In the genomic region with DNA sequence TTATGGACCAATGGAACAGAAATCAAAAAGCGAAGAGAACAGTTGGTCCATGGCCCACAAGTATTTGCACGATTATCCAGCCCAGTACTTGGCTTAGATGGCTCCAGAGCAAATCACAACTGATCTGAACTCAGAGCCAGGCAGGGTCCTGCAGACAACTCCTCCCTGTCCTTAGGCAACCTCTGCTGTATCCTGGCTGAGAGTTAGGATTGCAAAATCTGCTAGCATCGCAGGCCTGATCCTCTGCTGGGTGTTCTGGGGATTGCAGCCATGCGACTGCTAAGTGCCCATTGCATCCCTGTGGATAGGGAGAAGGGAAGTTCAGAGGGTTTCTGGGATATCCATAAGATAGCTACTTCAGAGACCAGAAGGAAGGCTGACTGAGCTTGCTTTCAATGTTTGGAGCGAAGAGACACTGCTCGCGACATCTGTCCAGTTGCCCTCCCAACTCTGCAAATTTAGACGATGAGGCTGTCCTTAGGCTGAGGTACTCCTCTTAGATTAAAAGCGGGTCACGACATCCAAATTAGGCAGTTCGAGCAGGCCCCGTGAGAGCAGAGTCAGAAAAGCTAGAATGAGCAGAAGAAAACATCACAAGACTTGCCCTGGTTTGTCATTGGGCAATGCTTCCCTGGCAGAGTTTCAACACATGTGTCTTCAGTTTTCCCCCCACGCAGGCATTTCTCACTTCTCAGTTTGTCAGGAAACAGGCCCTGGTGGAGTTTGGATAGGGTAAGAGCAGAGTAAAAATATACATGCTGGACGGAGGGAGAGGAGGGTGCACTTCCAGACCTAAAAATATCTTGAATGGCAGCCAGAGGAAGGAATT, we compare ENCODE assay signal across 9 mouse cellular contexts. TPM values are rescaled to one million over a fixed set of nuclear protein-coding genes. Genes with fewer than 3 reads are reported as not detected.
A peak's percentile ranks its signal among the peaks of the same experiment; 100 is the strongest.
DNase-seq lines count a peak whose midpoint lies in the region; ATAC-seq and TF ChIP-seq lines count a peak whose summit lies in the region.
"Had no signal": no experiment of that assay in that cellular context is flagged by ENCODE, and none has a peak within 500 bp of the region (broad histone marks: within the 10 kb centered on the region; RNA-seq: fewer than 3 reads in every experiment).

No protein-coding gene starts in this region.

- peak; percentile 90 for ATAC-seq in lung, embryonic 15.5 days (ENCODE audit: borderline replicate concordance, extremely low read depth, low FRiP score, low TSS enrichment)
- ATAC-seq in erythroid progenitor cell, adult 5-6 weeks (replicated peaks; ENCODE audit: low FRiP score, poor library complexity, severe bottlenecking) = no peak

- no peaks in the 10 kb centered on the region for H3K9me3 ChIP-seq in lung, embryonic 15.5 days

- no peak overlapping the region for H3K4me3 ChIP-seq in cortical plate, adult 2 months (ENCODE audit: insufficient read depth, low read length)
- H3K4me3 ChIP-seq in lung, embryonic 15.5 days = no peak overlapping the region
- H3K4me3 ChIP-seq: erythroblast, embryonic 14.5 days had no signal

- H3K4me1 ChIP-seq in cortical plate, adult 2 months (ENCODE audit: control insufficient read depth, insufficient read depth, low read length) = peaks cover 12% of the 10 kb centered on the region
- peaks cover 39% of the 10 kb centered on the region for H3K4me1 ChIP-seq in lung, embryonic 15.5 days

- H3K9ac ChIP-seq in lung, embryonic 15.5 days = no peak overlapping the region

- peak; percentile 10 to 41 for DNase-seq in spleen, postnatal 36 days (ENCODE audit: low spot score in 2 of 2)
- DNase-seq in spleen, postnatal 14 days (ENCODE audit: low spot score in 2 of 2) = no peak
- DNase-seq in heart, adult 9 months (ENCODE audit: low spot score in 2 of 2) = peak; percentile 89 to 92
- peak; percentile 64 to 75 for DNase-seq in kidney, postnatal 25 days
- no peak for DNase-seq in cerebellum, postnatal 36 days

- peak; percentile 44; the same call in 1 of the 2 replicates for TF ChIP-seq CTCF in cortical plate, adult 2 months (IDR thresholded peaks at IDR 0.05; ENCODE audit: extremely low read depth, insufficient read depth, low read length)

- peak overlapping the region; percentile 66; the same call in 1 of the 2 replicates for H3K27ac ChIP-seq in cortical plate, adult 2 months (ENCODE audit: insufficient read depth, low read length)
- H3K27ac ChIP-seq in lung, embryonic 15.5 days = peak overlapping the region; percentile 89

- H3K27me3 ChIP-seq in lung, embryonic 15.5 days = no peaks in the 10 kb centered on the region

- TF ChIP-seq POLR2A in cortical plate, adult 2 months (IDR thresholded peaks at IDR 0.05; ENCODE audit: extremely low read depth, insufficient read depth, low read length) = no peak

- WGBS in lung, embryonic 15.5 days = 33% methylated on average over 14 of the region's 14 CpGs

- peaks cover 26% of the 10 kb centered on the region for H3K36me3 ChIP-seq in lung, embryonic 15.5 days

- no peak overlapping the region for H3K4me2 ChIP-seq in lung, embryonic 15.5 days

RNA-seq across cellular contexts. Expression of a gene that starts 13.7 kb away (rescaled TPM):
- polyA plus RNA-seq in cortical plate, adult 2 months (2012; rRNA removed) = 75.5 and 78.1 TPM in 2 replicates
- polyA plus RNA-seq in lung, embryonic 15.5 days (2015; fragmentation: Nextera tagmentation; extraction: Ambion mirVana) = 160 and 163 TPM in 2 replicates
- 8.3 and 9.6 TPM in 2 replicates for total RNA-seq in erythroid progenitor cell, adult 5-6 weeks (2015; ENCODE audit: low replicate concordance)
- 18.1 and 19.7 TPM in 2 replicates for total RNA-seq in erythroid progenitor cell, adult 5-6 weeks (2017; ENCODE audit: low replicate concordance)

RNA-seq across cellular contexts. Expression of a gene that starts 46.4 kb away (rescaled TPM):
- 2.2 and 2.3 TPM in 2 replicates for polyA plus RNA-seq in cortical plate, adult 2 months (2012; rRNA removed)
- 0.29 and 1.2 TPM in 2 replicates for polyA plus RNA-seq in lung, embryonic 15.5 days (2015; fragmentation: Nextera tagmentation; extraction: Ambion mirVana)
- not detected in 2 replicates for total RNA-seq in erythroid progenitor cell, adult 5-6 weeks (2015; ENCODE audit: low replicate concordance)
- total RNA-seq in erythroid progenitor cell, adult 5-6 weeks (2017; ENCODE audit: low replicate concordance) = not detected in 2 replicates
- polyA plus RNA-seq: erythroblast, embryonic 14.5 days had no signal

RNA-seq across cellular contexts. Expression of a gene that starts 46.7 kb away (rescaled TPM):
- polyA plus RNA-seq in cortical plate, adult 2 months (2012; rRNA removed) = 8.7 and 10.0 TPM in 2 replicates
- polyA plus RNA-seq in lung, embryonic 15.5 days (2015; fragmentation: Nextera tagmentation; extraction: Ambion mirVana) = 23.8 and 28.1 TPM in 2 replicates
- total RNA-seq in erythroid progenitor cell, adult 5-6 weeks (2015; ENCODE audit: low replicate concordance) = 15.1 and 24.5 TPM in 2 replicates
- total RNA-seq in erythroid progenitor cell, adult 5-6 weeks (2017; ENCODE audit: low replicate concordance) = 57.9 and 68.2 TPM in 2 replicates

Comparison
In these comparisons a context has a peak if more than half of its experiments do, and no peak if none do; other contexts are left out.
1. DNase-seq: peak in spleen, postnatal 36 days (2 of 2), heart, adult 9 months (2 of 2) and kidney, postnatal 25 days (2 of 2); none in spleen, postnatal 14 days (0 of 2) and cerebellum, postnatal 36 days (0 of 2).